Mouse (Mus musculus) left cerebral cortex, postnatal 4 days (tissue): ENCODE measurements at regions not wholly inside any gene's neighbourhood (a gene's known extent, or its start where the extent isn't known, plus 50 kb on each side); places are given as distances from the start of the nearest gene placed in this dataset.

Source experiments
- DNase-seq: peaks from one replicate; pipeline ENCODE4 v3.0.0-alpha.2; 2022
- intact Hi-C: fragments of 180-260 bp; cut with DNase I; formaldehyde crosslinking; loops from one replicate; pipeline ENCODE4 v1.15.1; 2025

DNA sequence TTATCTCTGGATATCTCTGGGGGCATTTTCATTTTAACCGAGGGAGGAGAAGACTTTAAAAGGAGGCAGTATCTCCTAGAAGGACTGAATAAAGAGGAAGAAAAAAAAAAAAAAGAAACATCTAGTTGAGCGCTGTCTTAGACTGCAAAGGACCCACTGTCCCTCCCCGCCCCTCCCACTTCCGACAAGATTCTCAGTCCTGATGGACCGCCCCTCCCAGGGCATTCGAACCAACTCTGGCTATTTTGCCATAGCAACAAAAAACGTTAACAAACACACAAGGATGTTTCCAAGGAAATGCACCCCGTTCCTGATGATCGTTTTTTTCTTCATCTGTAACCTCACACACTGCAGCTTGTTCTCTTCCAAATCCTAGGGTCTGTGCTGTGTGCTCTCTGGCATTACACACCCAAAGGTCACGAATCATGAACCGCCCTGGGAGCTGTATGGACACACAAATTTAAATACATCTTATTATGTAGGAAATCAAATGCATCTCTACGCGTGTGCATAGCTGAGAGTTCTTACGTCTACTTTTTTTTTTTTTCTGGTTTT is 75.8 kb downstream of the Rnd3 start:
- intact Hi-C loops = no loop called here
- DNase-seq = no peak

DNA sequence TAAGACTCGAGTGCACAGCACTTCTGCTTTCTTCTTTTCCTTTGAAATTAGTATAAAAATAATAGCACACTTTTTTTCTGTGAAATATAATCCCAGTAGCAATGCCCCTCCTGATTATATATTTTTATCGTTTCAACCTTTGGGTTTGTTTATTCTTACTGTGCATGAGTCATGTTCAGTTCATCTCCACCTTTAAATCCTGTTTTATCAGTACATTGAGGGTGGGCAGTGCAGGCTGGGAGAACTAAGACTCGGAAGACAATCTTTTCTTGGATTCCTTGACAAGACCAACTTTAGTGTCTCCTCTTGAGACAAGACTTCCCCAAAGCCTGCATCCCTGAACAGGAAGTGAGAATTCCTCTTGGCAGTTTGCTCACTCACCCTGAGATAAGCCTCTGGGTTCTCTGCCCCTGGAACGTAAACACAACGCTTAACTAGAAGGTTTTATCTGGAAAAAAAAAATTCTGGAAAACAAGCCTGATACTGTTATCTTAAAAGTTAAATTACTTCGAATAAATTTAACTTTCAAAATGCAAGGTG is 76.5 kb downstream of the Rnd3 start:
- intact Hi-C loops = no loop called here
- DNase-seq = no peak

DNA sequence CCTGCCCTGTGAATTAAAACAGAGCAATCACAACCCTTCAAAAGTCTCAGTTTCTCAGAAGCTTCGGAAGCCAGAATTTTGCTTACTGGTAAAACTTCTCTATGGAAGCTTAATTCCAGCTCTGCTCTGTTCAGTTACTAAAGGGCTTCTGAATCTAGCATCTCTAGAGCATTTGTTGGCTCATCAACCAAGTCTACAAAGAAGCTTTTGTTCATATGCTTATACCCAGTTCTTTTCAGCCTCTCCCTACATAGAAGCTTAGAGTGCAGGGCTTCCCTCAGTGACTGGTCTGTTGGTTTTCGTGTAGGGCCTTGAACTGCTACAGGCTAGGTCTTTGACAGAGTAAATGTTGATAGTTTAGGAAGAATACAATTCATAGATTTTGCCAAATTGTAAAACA is 78.0 kb downstream of the Rnd3 start:
- no peak for DNase-seq
- intact Hi-C loops = no loop called here

DNA sequence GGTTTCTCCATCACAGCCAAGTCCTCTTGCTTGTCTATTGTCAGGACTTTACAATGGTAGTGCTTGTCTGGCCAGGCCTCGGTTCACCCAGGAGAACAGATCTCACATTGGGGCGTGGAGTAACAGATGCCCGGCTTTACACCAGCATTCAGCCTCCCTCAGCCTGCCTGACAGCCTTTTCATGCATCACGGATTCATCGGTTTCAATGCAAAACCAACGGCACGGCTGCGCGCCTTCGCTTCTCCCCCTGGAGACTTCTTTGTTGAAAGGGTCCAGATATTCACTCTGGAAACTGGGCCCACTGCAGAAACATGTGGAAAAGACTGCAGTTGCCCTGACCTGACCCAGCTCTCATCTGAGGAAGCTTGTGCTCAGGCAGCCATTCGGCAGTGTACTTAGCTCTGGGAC is 82.5 kb downstream of the Rnd3 start:
- intact Hi-C loops = no loop called here
- DNase-seq = peak; percentile 72

DNA sequence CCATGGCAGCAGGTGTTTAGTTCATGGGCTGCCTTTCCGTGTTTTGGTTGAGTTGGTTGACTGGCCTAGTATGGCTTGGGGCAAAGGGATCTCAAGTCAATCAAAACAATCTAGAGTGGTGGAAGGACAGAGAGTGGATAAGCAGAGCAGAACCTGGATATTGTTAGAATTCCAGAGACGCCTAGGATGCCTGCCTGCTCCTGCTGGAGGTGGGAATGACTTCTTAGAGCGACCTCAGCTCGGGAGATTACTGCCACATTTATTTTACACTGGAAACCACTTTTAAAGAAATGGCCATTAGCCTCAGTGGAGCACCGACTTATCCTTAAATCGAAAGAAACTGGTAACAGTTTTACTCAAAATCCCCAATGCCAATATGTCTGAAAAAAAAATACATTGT is 83.1 kb downstream of the Rnd3 start:
- intact Hi-C loops = no loop called here
- no peak for DNase-seq

DNA sequence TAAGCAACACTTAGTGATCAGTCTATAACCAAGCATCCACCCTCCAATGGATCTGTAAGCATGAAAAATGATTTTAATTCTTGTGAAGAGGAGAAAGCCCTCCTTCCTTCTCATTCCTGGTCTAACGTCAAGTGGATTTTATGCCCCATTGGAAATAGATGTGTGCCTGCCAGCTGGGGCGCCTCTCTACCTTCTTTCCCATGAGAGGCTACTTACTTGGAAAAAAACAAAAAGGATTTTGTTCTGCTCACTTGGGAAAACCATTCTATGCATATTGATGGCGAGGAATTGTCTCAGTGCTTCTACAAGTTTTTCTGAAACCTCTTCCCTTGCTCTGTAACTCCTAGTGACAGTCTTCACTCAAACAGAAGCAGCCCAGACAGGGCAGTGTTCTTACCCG is 84.1 kb downstream of the Rnd3 start:
- intact Hi-C loops = no loop called here
- no peak for DNase-seq

DNA sequence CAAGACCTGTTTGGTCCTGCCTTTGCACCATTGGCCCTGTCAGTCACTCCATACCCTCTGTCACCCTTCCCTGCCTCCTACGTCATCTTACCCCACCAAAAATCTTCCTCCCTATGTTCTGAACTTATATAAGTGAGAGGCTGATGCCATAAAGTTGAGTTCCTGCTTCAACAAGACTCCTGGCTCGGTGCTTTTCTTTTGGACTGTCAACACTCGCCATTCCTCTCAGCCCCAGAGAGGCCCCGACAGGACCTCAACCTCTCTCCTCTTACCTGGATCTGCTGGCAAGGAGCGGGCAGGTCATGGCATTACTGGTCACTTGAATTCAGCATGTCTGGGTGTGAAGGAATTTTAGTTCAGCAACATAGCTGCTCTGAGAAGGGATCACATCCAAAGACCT is 86.9 kb downstream of the Rnd3 start:
- intact Hi-C loops = no loop called here
- DNase-seq = no peak

DNA sequence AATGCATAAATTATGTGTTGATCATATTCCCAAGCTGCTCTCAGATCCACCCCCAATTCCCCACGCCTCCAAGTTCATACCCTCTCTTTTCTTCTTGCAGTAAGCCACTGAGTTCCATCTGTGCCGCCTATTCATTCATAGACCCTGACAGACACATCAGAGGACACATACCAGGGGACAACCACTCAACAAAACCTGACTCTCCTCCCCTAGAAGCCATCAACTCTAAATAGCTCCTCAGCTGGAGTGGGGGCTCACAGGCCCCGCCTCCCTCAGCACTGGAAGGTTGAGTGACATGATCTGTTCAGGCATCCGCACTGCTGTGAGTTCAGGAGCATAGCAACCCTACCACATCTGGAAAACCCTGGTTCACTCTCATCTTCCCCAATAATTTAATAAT is 90.8 kb downstream of the Rnd3 start:
- intact Hi-C loops = no loop called here
- no peak for DNase-seq

DNA sequence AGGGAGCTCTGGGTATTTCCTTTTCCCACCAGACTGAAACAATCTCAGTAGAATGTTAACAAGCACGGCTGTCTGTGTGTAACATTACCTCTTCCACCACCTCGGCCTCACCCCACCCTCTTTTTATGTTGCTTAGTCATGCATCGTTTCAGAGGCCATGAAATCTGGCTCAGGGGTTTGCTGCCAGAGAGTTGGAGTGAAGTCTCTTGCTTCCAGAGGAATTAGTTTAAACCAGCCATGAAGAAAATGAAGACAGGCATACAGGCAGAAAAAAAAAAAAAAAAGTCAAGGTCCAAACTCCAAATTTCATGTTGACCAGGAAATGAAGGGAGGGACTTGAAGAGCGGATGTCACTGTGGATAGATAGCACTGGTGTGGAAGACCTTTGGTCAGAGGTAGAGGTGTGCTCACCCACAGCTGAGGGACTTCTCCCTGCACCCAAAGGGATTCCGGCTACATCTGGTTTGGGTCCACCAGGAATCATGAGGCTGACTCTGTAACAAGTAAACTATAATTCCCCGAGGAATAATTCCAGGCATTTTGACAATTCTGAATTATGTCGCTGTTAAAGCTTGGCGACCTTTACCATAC is 92.7 kb downstream of the Rnd3 start:
- intact Hi-C loops = no loop called here
- DNase-seq = no peak

DNA sequence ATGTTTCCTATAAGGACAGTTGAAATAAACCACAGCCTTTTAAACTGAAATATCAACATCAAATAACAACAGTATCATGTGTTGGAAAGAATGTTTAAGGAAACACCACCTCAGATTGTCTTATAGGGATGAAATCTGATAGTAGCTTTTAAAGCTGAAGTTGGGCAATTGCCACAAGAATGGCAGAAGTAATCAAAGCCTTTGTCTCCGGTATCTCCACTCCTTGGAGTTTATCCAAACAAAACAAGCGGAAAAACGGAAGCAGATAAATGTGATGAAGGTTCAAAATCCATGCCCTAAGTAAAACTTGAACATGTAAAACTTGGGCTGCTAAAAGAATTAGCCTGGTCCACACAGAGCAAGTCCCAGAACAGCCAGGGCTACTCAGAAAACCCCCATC is 93.6 kb downstream of the Rnd3 start:
- DNase-seq = no peak
- intact Hi-C loops = no loop called here

DNA sequence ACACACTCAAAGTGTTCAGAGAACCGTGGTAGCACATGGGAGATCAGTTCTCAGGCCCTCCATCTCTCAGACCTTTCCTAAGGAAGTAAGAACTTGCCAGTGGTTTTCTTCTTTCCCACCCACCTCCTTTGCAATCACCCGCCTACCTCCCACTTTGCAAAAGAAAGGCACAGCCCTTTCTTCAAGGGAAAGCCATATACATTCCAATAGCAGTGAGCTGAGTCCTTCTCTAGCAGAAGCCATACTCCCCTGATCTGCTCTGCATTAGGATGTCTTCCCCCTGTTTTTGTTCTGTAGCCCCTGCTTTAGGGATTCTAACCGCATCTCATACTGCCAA is 99.1 kb downstream of the Rnd3 start:
- intact Hi-C loops = no loop called here
- no peak for DNase-seq

DNA sequence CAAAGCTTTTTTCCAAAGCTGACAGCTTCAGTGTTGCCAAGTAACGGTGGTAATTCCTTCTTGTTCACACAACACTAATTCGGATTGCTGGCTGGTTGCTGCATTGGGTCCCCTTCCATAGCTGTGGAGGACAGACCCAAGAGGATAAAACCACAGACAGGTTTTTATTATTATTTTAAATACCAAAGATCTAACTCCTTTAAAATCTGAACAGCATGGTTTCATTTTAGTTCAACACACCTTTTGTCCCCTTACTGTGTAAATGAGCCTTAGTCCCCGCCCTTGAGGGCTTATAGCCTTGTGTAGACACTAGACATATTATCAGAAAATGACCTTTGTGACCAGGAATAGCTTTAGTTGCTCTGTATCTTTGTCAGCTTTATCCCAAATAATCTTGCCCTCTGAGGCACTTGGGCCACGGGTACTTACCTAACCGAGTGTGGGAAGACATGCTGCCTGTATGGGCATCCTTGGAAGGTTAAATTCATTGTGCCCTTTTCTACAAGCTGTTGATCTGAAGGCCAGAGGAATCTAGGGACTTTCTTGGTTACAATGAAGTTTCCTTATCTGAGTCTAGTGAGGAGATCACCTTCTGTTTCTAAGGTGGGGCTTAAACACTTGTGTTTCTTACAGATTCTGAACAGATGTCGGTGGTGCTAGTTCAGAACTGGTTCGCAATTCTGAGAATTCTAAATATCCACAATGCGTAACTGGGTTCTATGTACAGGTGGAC is 99.6 kb downstream of the Rnd3 start:
- DNase-seq = no peak
- intact Hi-C loops = no loop called here

DNA sequence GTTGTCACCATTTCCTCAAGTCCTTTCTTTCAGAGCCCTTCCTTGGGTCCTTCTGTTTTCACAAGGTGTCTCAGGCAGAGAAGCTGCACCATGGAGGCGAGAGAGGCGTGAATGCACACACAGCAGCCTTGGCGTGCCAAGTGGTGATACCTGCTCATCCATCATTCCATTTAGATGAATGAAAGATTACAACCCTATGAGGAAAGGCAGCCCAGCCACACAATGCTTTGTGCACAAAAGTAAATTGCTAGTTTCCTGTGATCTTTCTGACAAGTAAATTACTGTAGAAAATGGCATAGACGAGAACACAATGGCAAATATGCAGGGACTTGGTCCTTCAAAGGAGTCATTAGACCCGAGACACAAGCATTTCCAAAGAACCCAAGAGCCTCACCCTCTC is 101.4 kb downstream of the Rnd3 start:
- intact Hi-C loops = no loop called here
- DNase-seq = no peak

DNA sequence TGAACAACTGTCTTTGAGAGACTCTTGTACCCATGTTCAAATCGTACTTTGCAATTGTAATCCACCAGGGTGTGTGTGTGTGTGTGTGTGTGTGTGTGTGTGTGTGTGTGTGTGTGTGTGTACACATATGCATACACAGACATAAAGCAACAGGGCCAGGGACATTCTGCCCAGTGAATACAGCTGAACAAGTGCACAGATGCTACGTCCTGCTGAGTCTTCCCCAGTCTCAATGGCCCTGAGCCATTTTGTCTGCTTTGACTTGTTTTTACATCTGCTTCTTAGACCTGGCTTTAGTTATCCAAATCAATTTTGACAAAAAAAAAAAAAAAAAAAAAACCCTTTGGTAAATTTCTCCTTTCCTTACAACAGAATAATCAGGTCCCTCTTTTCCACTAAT is 103.3 kb downstream of the Rnd3 start:
- intact Hi-C loops = no loop called here
- DNase-seq = peak; percentile 52

DNA sequence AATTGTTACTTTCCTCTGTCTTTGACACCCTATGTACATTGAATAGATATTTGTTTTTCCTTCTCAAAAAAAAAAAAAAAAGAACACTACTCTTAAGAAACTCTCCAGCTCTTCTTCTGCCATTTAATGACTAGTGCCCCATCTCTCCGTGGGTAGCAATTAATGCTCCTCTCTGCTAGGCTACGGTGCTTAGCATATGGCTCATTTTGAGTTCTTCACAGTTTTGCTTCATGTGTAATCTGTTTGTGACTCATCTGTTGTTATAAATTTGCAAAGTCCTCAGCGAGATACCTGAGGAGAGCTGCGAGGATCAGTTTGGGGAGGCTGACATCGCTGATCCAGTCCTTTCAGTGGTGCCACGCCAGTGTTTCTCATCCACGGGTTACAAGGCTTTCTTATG is 107.8 kb downstream of the Rnd3 start:
- intact Hi-C loops = no loop called here

DNA sequence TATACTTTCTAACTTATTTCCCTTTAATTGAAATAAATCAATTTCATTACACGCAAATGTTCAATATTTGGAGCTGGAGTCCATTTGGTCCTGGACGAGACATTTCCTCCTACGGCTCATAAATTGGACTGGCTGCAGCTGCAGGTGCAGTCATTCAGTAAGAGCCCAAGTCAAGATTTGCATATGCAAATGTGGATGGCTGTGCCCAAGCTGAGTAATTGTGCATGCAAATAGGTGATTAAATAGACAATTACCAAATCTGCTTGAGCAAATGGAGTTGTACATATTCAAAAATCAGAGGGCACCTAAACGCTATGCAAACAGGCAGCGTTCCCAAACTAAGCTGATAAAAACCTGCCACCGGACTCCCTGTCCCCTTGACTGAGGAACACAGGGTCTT is 110.2 kb downstream of the Rnd3 start:
- intact Hi-C loops = no loop called here
- peak; percentile 5 for DNase-seq

More for the DNA sequence above, 107.8 kb downstream of the Rnd3 start:
- no peak for DNase-seq

DNA sequence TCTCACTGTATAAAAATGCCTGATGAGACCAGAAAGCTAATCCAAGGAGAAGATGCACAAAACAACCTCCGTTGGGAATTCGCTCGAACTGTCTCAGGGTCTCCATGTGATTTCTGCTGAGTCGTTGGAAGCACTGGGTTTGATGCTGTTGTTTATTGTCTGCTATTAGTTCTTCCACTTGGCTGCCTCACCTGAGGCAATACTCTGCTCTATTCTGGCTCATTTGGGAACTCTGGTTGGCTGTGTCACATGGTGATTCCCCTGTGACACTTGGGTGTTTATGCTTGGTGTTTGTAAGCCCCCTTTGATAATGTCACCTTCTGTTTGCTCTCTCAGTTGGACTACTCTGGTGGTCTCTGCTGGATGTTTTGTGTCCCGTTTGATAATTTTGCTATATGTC is 111.9 kb downstream of the Rnd3 start:
- intact Hi-C loops = no loop called here
- no peak for DNase-seq

DNA sequence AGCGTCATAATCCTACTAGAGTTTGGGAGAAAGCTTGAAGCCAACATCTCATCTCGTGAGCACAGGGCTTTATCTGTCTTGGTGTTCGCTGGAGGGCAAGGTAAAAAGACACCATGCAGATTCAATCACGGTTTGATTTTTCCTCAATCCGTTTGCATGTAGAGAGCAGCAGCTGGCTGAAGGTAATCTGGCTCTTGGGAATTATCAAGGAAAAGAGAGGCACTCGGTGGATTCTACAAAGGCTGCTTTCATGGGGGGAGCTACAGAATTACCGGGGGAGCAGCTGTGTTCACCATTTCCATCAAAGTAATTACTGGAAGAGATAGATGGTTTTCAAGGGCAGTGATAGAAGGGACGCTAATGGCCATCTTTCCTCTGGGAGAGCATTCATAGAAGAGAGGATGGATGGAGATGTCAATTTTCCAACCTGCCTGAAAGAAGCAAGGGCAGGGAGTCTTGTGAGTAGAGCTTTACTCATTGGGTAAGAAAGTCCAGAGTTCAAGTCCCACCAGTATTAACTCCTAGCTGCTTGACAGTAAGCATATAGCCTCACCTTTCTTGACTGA is 112.6 kb downstream of the Rnd3 start:
- no peak for DNase-seq
- intact Hi-C loops = no loop called here

DNA sequence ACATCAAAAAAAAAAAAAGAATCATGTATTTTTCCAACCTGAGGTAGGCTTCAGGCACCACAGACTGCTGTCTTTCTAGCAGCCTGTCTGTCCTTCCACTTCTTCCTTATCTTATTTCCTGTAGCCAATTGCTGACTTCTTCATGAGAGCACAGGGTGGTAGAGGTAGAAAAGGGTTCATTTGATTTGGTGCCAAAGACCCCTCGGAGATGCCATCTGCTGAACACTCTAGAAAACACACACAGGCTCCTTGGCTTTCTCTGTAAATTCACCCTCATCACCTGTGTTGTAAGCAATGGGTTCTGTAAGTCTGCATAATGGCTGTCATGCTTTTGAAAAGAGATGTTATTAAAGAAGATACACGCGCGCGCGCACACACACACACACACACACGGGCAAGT is 115.0 kb downstream of the Rnd3 start:
- peak; percentile 21 for DNase-seq

DNA sequence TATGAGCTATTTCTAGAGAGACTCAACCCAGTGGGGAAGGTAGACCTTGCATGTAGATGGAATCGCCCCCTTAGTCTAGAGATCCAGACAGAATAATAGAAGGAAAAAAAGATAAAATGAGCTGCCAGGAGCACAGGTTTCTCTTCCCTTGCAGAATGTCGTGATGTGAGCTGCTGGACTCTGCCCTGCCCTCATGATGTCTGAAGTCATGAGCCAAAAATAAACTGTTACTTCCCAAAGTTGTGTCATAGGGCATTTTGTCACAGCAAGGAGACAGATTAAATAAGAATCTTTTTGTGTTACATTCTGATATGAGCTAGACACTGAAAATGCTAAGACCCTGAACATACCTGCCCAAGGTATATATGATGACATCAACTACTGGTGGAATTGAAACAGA is 126.4 kb downstream of the Rnd3 start:
- DNase-seq = no peak
- intact Hi-C loops = no loop called here

More for the DNA sequence above, 115.0 kb downstream of the Rnd3 start:
- intact Hi-C loops = no loop called here

DNA sequence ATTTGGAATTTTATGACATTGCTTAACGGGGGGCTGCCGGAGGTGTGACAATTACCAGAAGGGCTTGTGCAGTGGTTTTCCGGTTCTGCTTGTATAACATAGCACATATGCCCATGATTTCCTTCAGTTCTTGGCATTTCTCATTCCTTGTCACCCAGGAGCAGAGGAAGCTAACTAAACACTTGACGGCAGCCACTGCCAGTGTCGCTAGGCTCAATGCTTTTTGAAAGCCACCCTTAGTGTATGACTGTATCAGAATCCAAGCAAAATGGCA is 132.8 kb downstream of the Rnd3 start:
- DNase-seq = no peak
- intact Hi-C loops = no loop called here

DNA sequence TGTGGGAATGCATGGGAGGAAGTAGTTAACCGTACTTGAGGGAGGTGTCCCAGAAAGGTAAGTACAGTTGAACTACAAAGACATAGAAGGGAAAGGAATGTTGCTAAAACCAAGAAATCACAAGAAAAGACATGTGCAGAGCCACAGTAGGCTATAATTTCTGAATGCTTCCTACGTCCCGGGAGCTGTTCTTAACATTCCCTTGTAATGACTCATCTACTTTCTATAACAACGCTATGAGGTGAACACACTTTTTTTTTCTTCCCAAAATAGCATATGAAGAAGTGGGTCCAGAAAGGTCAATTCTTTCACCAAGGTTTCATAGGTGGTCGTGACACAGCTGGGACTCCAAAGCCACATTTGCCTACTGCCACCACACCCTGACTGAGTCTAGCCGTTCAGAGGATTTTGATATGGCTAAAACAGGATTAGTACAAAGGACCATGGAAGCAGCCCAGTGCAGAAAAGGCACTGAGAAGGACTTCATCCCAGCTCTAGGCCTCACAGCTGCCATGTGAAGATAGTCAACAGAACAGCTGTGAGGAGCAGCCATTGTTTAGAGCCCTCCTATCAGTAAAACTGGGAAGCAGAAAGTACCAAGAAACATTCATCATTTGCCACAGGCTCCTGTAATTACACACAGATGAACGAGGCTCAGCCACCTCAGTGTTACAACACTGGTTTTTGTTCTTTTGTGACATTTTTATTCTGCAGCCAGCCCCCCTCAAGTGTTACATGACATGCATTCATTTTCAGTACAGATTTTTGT is 133.4 kb downstream of the Rnd3 start:
- intact Hi-C loops = no loop called here
- no peak for DNase-seq
